Mouse (Mus musculus) heart, adult 2 months (tissue): Measurements from ENCODE around the gene Pde11a.

ENCODE experiments used
- CTCF ChIP-seq: fragments of 200-600 bp; IDR thresholded peaks from 2 replicates; pipeline ENCODE4 v1.8.1; 2022; ENCODE audit warnings: antibody characterized with exemption, mild to moderate bottlenecking, moderate library complexity
- POLR2A ChIP-seq: fragments of 200-500 bp; IDR thresholded peaks from 2 replicates; pipeline ENCODE4 v1.6.1; 2011; ENCODE audit warnings: mild to moderate bottlenecking, low read depth, low read length, control low read depth; ENCODE audit not compliant: insufficient read depth

DNA sequence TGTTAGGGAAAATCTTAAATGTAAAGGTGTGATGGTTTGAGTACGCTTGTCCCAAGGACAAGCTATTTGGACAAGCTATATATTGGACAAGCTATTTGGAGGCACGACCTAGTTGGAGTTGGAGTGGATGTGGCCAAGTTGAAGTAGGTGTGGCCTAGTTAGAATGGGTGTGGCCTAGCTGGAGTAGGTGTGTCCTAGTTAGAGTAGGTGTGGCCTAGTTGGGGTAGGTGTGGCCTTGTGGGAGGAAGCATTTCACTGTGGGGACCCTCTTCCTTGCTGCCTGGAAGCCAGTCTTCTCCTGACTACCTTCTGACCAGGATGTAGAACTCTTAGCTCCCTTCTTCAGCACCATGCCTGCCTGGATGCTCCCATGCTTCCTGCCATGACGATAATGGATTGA lies 50.9 kb downstream of the Pde11a start:
- no peak for TF ChIP-seq POLR2A
- no peak for TF ChIP-seq CTCF
